In genomic region chr6:36981646-36982045, GRCm38 (mm10) we compare ENCODE assay signal across 9 mouse cellular contexts.
DNase-seq lines count a peak whose midpoint lies in the region; TF ChIP-seq lines count a peak whose summit lies in the region.
"Had no signal": no experiment of that assay in that cellular context is flagged by ENCODE, and none has a peak within 500 bp of the region (broad histone marks: within the 10 kb centered on the region; RNA-seq: fewer than 3 reads in every experiment).

No protein-coding gene starts in this region.

- no peak overlapping the region for H3K9ac ChIP-seq in heart, adult 2 months (ENCODE audit: low read depth, low read length)

- DNase-seq in heart, adult 11 months = peak; percentile 92
- no peak for DNase-seq in heart, adult 2 months
- DNase-seq in left cerebral cortex, adult 2 months (ENCODE audit: extremely low spot score in 1 of 2, low spot score in 2 of 2) = no peak
- DNase-seq in left cerebral cortex, adult 8-10 months (ENCODE audit: low spot score in 2 of 2) = no peak
- peak; percentile 72 for DNase-seq in brain, embryonic 14.5 days (ENCODE audit: low read depth)
- peak; percentile 62 for DNase-seq in kidney, postnatal 14 days
- DNase-seq in retina, embryonic 14.5 days (ENCODE audit: low spot score) = no peak
- no peak for DNase-seq in liver
- DNase-seq: thymus, adult 18-20 months had no signal

- intact Hi-C loops in heart, adult 2 months (cut with DNase I) = loop anchor here (10.0 kb wide), 1 partner anchor 167 kb away; the partner anchor contains the start of gene Ptn
- intact Hi-C loops in left cerebral cortex, adult 2 months (cut with DNase I) = no loop called here

- H3K27ac ChIP-seq in heart, adult 2 months = no peak overlapping the region
- H3K27ac ChIP-seq in left cerebral cortex, adult 2 months = peak overlapping the region; percentile 47; the same call in 1 of the 2 replicates

- 32% methylated on average over 2 of the region's 2 CpGs for WGBS in heart, adult 2 months

- no peak overlapping the region for H3K4me3 ChIP-seq in heart, adult 2 months
- H3K4me3 ChIP-seq in left cerebral cortex, adult 2 months = no peak overlapping the region

- TF ChIP-seq CTCF in heart, adult 2 months (IDR thresholded peaks at IDR 0.05) = no peak
- TF ChIP-seq CTCF in left cerebral cortex, adult 2 months (IDR thresholded peaks at IDR 0.05) = no peak
- no peak for TF ChIP-seq CTCF in brain, embryonic 14.5 days (IDR thresholded peaks at IDR 0.05; ENCODE audit: borderline replicate concordance, extremely low read depth, insufficient read depth, insufficient read length)

- no peaks in the 10 kb centered on the region for H3K27me3 ChIP-seq in heart, adult 2 months (ENCODE audit: control insufficient read depth, insufficient read depth, low read length)

- H3K4me1 ChIP-seq in heart, adult 2 months (ENCODE audit: control insufficient read depth, insufficient read depth, low read length) = peaks cover 3% of the 10 kb centered on the region

- no peak for TF ChIP-seq EP300 in heart, adult 2 months (IDR thresholded peaks at IDR 0.05; ENCODE audit: insufficient read depth, low read depth, low read length)

- no peaks in the 10 kb centered on the region; the same call in 1 of the 2 replicates for H3K36me3 ChIP-seq in heart, adult 2 months (ENCODE audit: control insufficient read depth, insufficient read depth, low read length)

- no peaks in the 10 kb centered on the region for H3K79me2 ChIP-seq in heart, adult 2 months (replicated peaks; ENCODE audit: control insufficient read depth, insufficient read depth, low read length)

- no peak for TF ChIP-seq POLR2A in heart, adult 2 months (IDR thresholded peaks at IDR 0.05; ENCODE audit: insufficient read depth, low read depth, low read length)
- no peak for TF ChIP-seq POLR2A in brain, embryonic 14.5 days (IDR thresholded peaks at IDR 0.05; ENCODE audit: borderline replicate concordance, extremely low read depth, insufficient read depth, insufficient read length, poor library complexity, severe bottlenecking)

Comparison
In these comparisons a context has a peak if more than half of its experiments do, and no peak if none do; other contexts are left out.
1. DNase-seq: peak in heart, adult 11 months (single experiment), brain, embryonic 14.5 days (single experiment) and kidney, postnatal 14 days (single experiment); none in heart, adult 2 months (0 of 2), left cerebral cortex, adult 2 months (0 of 2), left cerebral cortex, adult 8-10 months (0 of 2), retina, embryonic 14.5 days (single experiment) and liver (single experiment).